Mouse (Mus musculus): ENCODE results near the gene Bgn.
A peak's percentile ranks its signal among the peaks of the same experiment; 100 is the strongest.

DNA sequence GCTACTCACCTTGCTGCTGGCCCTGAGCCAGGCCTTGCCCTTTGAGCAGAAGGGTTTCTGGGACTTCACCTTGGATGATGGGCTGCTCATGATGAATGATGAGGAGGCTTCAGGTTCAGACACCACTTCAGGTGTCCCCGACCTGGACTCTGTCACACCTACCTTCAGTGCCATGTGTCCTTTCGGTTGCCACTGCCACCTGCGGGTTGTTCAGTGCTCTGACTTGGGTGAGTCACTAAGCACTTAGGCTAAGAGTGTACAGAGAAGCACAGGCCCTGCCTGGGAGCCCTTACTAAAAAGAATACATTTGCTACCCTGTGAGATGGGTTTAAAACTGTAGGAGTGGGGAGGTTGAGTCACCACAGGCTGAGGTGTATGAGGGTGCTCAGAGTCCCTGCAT, 7.4 kb downstream of the Bgn start:
- peak; percentile 56 for TF ChIP-seq CTCF (IDR thresholded peaks at IDR 0.05)
- TF ChIP-seq EP300 (IDR thresholded peaks at IDR 0.05), result no peak
